ENCODE assay signal across 21 mouse cellular contexts in the genomic region with DNA sequence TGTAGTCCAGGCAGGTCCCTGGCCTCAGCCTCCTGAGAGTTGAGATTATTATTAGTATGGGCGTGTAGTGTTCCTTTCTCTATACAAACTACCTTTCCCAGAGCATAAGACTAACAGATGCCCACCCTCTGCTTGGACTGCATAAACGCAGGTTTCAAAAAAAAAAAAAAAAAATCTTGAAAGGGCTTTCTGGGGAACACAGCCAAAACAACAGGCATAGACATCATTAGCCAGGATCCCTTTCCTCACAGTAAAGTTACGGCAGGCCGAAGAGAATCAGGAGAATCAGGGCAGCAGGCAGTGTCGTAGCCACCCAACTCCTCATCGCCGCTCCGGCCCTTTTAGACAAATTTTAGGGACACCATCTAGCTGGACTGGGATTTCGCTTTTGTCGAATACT.
"Had no signal": no experiment of that assay in that cellular context is flagged by ENCODE, and none has a peak within 500 bp of the region (broad histone marks: within the 10 kb centered on the region; RNA-seq: fewer than 3 reads in every experiment).

No protein-coding gene starts in this region.

- H3K27ac ChIP-seq: kidney, postnatal 0 days; limb, embryonic 12.5 days; limb, embryonic 15.5 days; liver, embryonic 14.5 days; lung, embryonic 15.5 days; midbrain, embryonic 15.5 days; stomach, postnatal 0 days had no signal

- H3K4me3 ChIP-seq: limb, embryonic 12.5 days; limb, embryonic 15.5 days; lung, embryonic 15.5 days; megakaryocyte, embryonic 14.5 days; midbrain, embryonic 15.5 days had no signal

- H3K9ac ChIP-seq: limb, embryonic 12.5 days; limb, embryonic 15.5 days; liver, embryonic 14.5 days; liver, postnatal 0 days; lung, embryonic 15.5 days; midbrain, embryonic 15.5 days had no signal

- H3K9me3 ChIP-seq: limb, embryonic 12.5 days; limb, embryonic 15.5 days; lung, embryonic 15.5 days; midbrain, embryonic 15.5 days had no signal

- H3K27me3 ChIP-seq: limb, embryonic 12.5 days; limb, embryonic 15.5 days; lung, embryonic 15.5 days; megakaryocyte, embryonic 14.5 days; midbrain, embryonic 15.5 days had no signal

- ATAC-seq: liver, postnatal 0 days; midbrain, embryonic 15.5 days had no signal

- H3K4me1 ChIP-seq: limb, embryonic 15.5 days; lung, embryonic 15.5 days; megakaryocyte, embryonic 14.5 days had no signal

- H3K36me3 ChIP-seq: limb, embryonic 12.5 days; limb, embryonic 15.5 days; lung, embryonic 15.5 days; midbrain, embryonic 15.5 days had no signal

- DNase-seq: kidney, postnatal 25 days; left cerebral cortex, postnatal 4 days; liver, postnatal 0 days; lung, postnatal 10 days; lung, postnatal 36 days; right cerebral cortex, adult 18-20 months; right cerebral cortex, postnatal 14 days; right cerebral cortex, postnatal 4 days; thymus, adult 2 months; thymus, postnatal 14 days; thymus, postnatal 4 days had no signal

- H3K4me2 ChIP-seq: limb, embryonic 12.5 days; limb, embryonic 15.5 days; liver, embryonic 11.5 days; lung, embryonic 15.5 days; midbrain, embryonic 11.5 days; midbrain, embryonic 15.5 days had no signal
